Mouse (Mus musculus) C2C12 (cell line): Measurements from ENCODE around the gene Ift57. TPM values are rescaled to one million over a fixed set of nuclear protein-coding genes. Genes with fewer than 3 reads are reported as not detected.

ENCODE experiments used
- H3K27me3 ChIP-seq: one replicate; pipeline ENCODE4 v1.6.1; 2011; ENCODE audit not compliant: control insufficient read depth, insufficient read depth, insufficient read length
- H3K36me3 ChIP-seq: one replicate; pipeline ENCODE4 v1.6.1; 2011; ENCODE audit not compliant: control insufficient read depth, insufficient read depth
- H3K4me3 ChIP-seq: one replicate; pipeline ENCODE4 v1.5.1; 2011; ENCODE audit warnings: mild to moderate bottlenecking, control low read depth; ENCODE audit not compliant: poor library complexity, insufficient read depth, severe bottlenecking
- H3K79me2 ChIP-seq: one replicate; pipeline ENCODE4 v1.6.1; 2011; ENCODE audit not compliant: control insufficient read depth, insufficient read depth
- H3K79me3 ChIP-seq: one replicate; pipeline ENCODE4 v1.6.1; 2011; ENCODE audit warnings: low read depth, control low read depth
- H3ac ChIP-seq: one replicate; pipeline ENCODE3; 2011; ENCODE audit warnings: low read depth; ENCODE audit not compliant: control insufficient read depth, insufficient read length
- CEBPB ChIP-seq: IDR thresholded peaks from one replicate; pipeline ENCODE4 v1.6.1; 2011; ENCODE audit warnings: low read depth, mild to moderate bottlenecking, control low read depth, moderate library complexity
- CTCF ChIP-seq: IDR thresholded peaks from one replicate; pipeline ENCODE4 v1.5.1; 2011; ENCODE audit not compliant: control insufficient read depth, insufficient read depth, insufficient read length
- FOSL1 ChIP-seq: IDR thresholded peaks from one replicate; pipeline ENCODE4 v1.8.0; 2011; ENCODE audit warnings: mild to moderate bottlenecking, low read length; ENCODE audit not compliant: poor library complexity, insufficient read depth, severe bottlenecking
- MAX ChIP-seq: IDR thresholded peaks from one replicate; pipeline ENCODE4 v1.6.1; 2011; ENCODE audit warnings: mild to moderate bottlenecking, control low read depth
- MYOD1 ChIP-seq: IDR thresholded peaks from one replicate; pipeline ENCODE4 v1.6.1; 2011; ENCODE audit warnings: low read depth; ENCODE audit not compliant: control insufficient read depth, insufficient read length
- MYOG ChIP-seq: IDR thresholded peaks from one replicate; pipeline ENCODE4 v1.6.1; 2011; ENCODE audit not compliant: control insufficient read depth, insufficient read length; ENCODE audit errors: extremely low read depth
- USF1 ChIP-seq: IDR thresholded peaks from one replicate; pipeline ENCODE4 v1.6.1; 2011; ENCODE audit warnings: low read depth, mild to moderate bottlenecking, control low read depth, moderate library complexity
- polyA plus RNA-seq: library from polyadenylated mRNA; unstranded; fragments of >200 nt; fragmentation: generic; extraction: Trizol; gene quantifications from one replicate; pipeline ENCODE4 v1.2.1, GENCODE M21; 2012; ENCODE audit warnings: missing spikeins

Ift57 gene
- polyA plus RNA-seq, 1 experiment = 12.6 TPM

- no peaks in the 10 kb centered on the region for H3K27me3 ChIP-seq
- H3K79me3 ChIP-seq = no peaks in the 10 kb centered on the region
These were observed 34.4 kb upstream of the Ift57 start for GRCm38 (mm10) chr16:49664677-49665076.

DNA sequence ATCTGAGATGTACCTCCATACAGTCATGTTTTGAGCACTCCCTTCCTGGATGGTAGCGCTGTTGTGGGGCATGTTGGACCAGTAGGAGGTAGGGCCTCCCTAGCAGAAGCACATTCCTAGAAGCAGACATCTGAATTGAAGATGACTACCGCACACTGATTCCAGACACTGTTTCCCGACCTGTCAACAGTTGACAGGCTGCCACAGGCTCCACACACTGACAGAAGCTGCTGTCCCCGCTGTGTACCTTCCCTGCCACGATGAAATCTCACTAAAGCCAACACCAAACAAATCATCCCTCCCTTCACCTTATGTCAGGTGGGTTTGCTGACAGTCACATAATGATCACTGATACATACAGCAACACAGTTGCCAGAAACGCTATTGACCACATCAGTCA, 19.4 kb upstream of the Ift57 start:
- Histone ChIP-seq H3K4me3 (no peak overlapping the region), H3ac (no peak overlapping the region), H3K36me3 (no peaks in the 10 kb centered on the region), H3K79me3 (no peaks in the 10 kb centered on the region), H3K79me2 (no peaks in the 10 kb centered on the region), H3K27me3 (no peaks in the 10 kb centered on the region)
- TF ChIP-seq CEBPB = no peak
- TF ChIP-seq CTCF = no peak
- no peak for TF ChIP-seq MYOG
- no peak for TF ChIP-seq MAX
- TF ChIP-seq USF1 = no peak
- no peak for TF ChIP-seq MYOD1
- TF ChIP-seq FOSL1 = no peak

More at GRCm38 (mm10) chr16:49664677-49665076, 34.4 kb upstream of the Ift57 start:
- Histone ChIP-seq H3K4me3 (no peak overlapping the region), H3K79me2 (no peaks in the 10 kb centered on the region), H3ac (no peak overlapping the region), H3K36me3 (no peaks in the 10 kb centered on the region)
- TF ChIP-seq CEBPB (no peak), MYOD1 (no peak), MAX (no peak), FOSL1 (no peak), USF1 (no peak), CTCF (no peak), MYOG (no peak)

- no peak overlapping the region for H3K4me3 ChIP-seq
- no peaks in the 10 kb centered on the region for H3K36me3 ChIP-seq
- no peak for TF ChIP-seq CTCF
- no peak for TF ChIP-seq USF1
- no peak for TF ChIP-seq MYOG
- TF ChIP-seq CEBPB = no peak
- no peak for TF ChIP-seq FOSL1
- no peak for TF ChIP-seq MAX
- TF ChIP-seq MYOD1 = no peak
- no peaks in the 10 kb centered on the region for H3K79me2 ChIP-seq
- no peak overlapping the region for H3ac ChIP-seq
- no peaks in the 10 kb centered on the region for H3K79me3 ChIP-seq
- H3K27me3 ChIP-seq = no peaks in the 10 kb centered on the region
These were observed 14.1 kb upstream of the Ift57 start for GRCm38 (mm10) chr16:49684961-49685360.

- no peak for TF ChIP-seq CTCF
- TF ChIP-seq USF1 = no peak
- no peak for TF ChIP-seq CEBPB
- no peak for TF ChIP-seq MYOD1
- no peak for TF ChIP-seq MAX
- TF ChIP-seq FOSL1 = no peak
- TF ChIP-seq MYOG = no peak
These were observed 788 bp downstream of the Ift57 start for GRCm38 (mm10) chr16:49699821-49700220.

GRCm38 (mm10) chr16:49708074-49708473, 9.0 kb downstream of the Ift57 start:
- Histone ChIP-seq H3ac (no peak overlapping the region), H3K4me3 (no peak overlapping the region), H3K79me2 (peaks cover 1% of the 10 kb centered on the region), H3K36me3 (no peaks in the 10 kb centered on the region), H3K79me3 (no peaks in the 10 kb centered on the region), H3K27me3 (no peaks in the 10 kb centered on the region)
- no peak for TF ChIP-seq FOSL1

More at GRCm38 (mm10) chr16:49699821-49700220, 788 bp downstream of the Ift57 start:
- peaks cover 2% of the 10 kb centered on the region for H3K79me3 ChIP-seq
- H3K36me3 ChIP-seq = no peaks in the 10 kb centered on the region
- peaks cover 22% of the 10 kb centered on the region for H3K79me2 ChIP-seq
- H3K27me3 ChIP-seq = no peaks in the 10 kb centered on the region
- H3K4me3 ChIP-seq = peak overlapping the region; percentile 61
- H3ac ChIP-seq = no peak overlapping the region

DNA sequence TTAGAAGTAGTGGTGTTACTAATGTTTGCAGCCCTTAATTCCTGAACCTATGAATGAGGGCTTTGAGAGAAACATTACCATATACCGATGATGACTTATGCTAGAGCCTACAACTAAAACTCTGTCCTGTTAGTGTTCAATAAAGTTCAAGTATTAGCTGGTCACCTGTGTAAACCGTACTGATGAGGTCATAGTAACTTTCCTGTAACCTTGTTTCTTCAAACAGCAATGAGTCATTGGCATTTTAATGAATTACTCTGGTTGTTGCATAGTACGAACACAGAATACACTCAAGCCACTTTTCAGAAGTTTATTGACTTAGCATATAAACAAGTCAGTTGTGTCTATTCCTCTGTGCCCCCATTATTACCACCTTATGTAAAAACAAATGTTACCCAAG, 11.2 kb downstream of the Ift57 start:
- no peaks in the 10 kb centered on the region for H3K79me2 ChIP-seq
- H3K36me3 ChIP-seq = no peaks in the 10 kb centered on the region
- no peak overlapping the region for H3ac ChIP-seq
- no peaks in the 10 kb centered on the region for H3K79me3 ChIP-seq
- TF ChIP-seq CTCF (no peak), CEBPB (no peak), FOSL1 (no peak), USF1 (no peak), MYOG (no peak), MAX (no peak), MYOD1 (no peak)
- no peaks in the 10 kb centered on the region for H3K27me3 ChIP-seq
- no peak overlapping the region for H3K4me3 ChIP-seq
